Mouse (Mus musculus) small intestine, adult 2 months (tissue): ENCODE data around the gene Gm14214.

ENCODE experiments used
- CTCF ChIP-seq: fragments of 200-500 bp; IDR thresholded peaks from 2 replicates; pipeline ENCODE4 v1.5.1; 2012; ENCODE audit warnings: low read depth, mild to moderate bottlenecking, control low read depth, inconsistent platforms, low read length, moderate library complexity, mixed read lengths; ENCODE audit not compliant: insufficient replicate concordance, insufficient read length; ENCODE audit errors: extremely low read depth
- POLR2A ChIP-seq: fragments of 200-500 bp; IDR thresholded peaks from 2 replicates; pipeline ENCODE4 v1.6.1; 2012; ENCODE audit warnings: low read depth, mild to moderate bottlenecking, control low read depth, inconsistent platforms, low read length, moderate library complexity

- TF ChIP-seq CTCF (no peak), POLR2A (no peak)
These were observed 34.0 kb upstream of the Gm14214 start for GRCm38 (mm10) chr2:154803845-154804244.
